Mouse (Mus musculus): ENCODE measurements around the gene Nxt2.
"Not testable (repeated sequence)": the region's sequence is repeated elsewhere in the genome, so short reads cannot be mapped to it uniquely, and the experiment has no call there.

Gene Nxt2

GRCm38 (mm10) chrX:142226542-142226941 lies at the start of gene Nxt2:
Nxt2 (plus strand) TSS chrX:142226770.
- DNase-seq (ENCODE audit: low spot score), result peak; percentile 21

GRCm38 (mm10) chrX:142176981-142177380 lies 49.6 kb upstream of the Nxt2 start:
- no peak for DNase-seq (ENCODE audit: low spot score)

GRCm38 (mm10) chrX:142182026-142182425 lies 44.5 kb upstream of the Nxt2 start:
- no peak for DNase-seq (ENCODE audit: low spot score)

- peak; percentile 9 for DNase-seq (ENCODE audit: low spot score)
Observed at GRCm38 (mm10) chrX:142189023-142189703, 37.4 kb upstream of the Nxt2 start.

GRCm38 (mm10) chrX:142190355-142190754 lies 36.2 kb upstream of the Nxt2 start:
- DNase-seq (ENCODE audit: low spot score), result no peak

- DNase-seq (ENCODE audit: low spot score), result no peak
Observed at GRCm38 (mm10) chrX:142194420-142194819, 32.1 kb upstream of the Nxt2 start.

GRCm38 (mm10) chrX:142195551-142195950 lies 31.0 kb upstream of the Nxt2 start:
- DNase-seq (ENCODE audit: low spot score), result no peak

GRCm38 (mm10) chrX:142196831-142197230 lies 29.7 kb upstream of the Nxt2 start, which contains the start of gene Gucy2f:
Gucy2f (minus strand) TSS chrX:142196931.
- DNase-seq (ENCODE audit: low spot score), result no peak

- no peak for DNase-seq (ENCODE audit: low spot score)
Observed at GRCm38 (mm10) chrX:142200295-142200694, 26.3 kb upstream of the Nxt2 start.

GRCm38 (mm10) chrX:142227398-142228054 lies 956 bp downstream of the Nxt2 start:
- DNase-seq (ENCODE audit: low spot score), result peak; percentile 10

- peak; percentile 63 for DNase-seq (ENCODE audit: low spot score)
Observed at GRCm38 (mm10) chrX:142228055-142228768, 1.6 kb downstream of the Nxt2 start.

GRCm38 (mm10) chrX:142228769-142229158 lies 2.2 kb downstream of the Nxt2 start:
- DNase-seq (ENCODE audit: low spot score), result no peak

GRCm38 (mm10) chrX:142236146-142236545 lies 9.6 kb downstream of the Nxt2 start:
- DNase-seq (ENCODE audit: low spot score), result not testable (repeated sequence)

- DNase-seq (ENCODE audit: low spot score), result no peak
Observed at GRCm38 (mm10) chrX:142237101-142237500, 10.5 kb downstream of the Nxt2 start.

- no peak for DNase-seq (ENCODE audit: low spot score)
Observed at GRCm38 (mm10) chrX:142245682-142246327, 19.2 kb downstream of the Nxt2 start.

GRCm38 (mm10) chrX:142250008-142250736 lies 23.6 kb downstream of the Nxt2 start:
- DNase-seq (ENCODE audit: low spot score), result no peak

GRCm38 (mm10) chrX:142276031-142276430 lies 49.5 kb downstream of the Nxt2 start:
- DNase-seq (ENCODE audit: low spot score), result no peak

GRCm38 (mm10) chrX:142276573-142276972 lies 50.0 kb downstream of the Nxt2 start:
- DNase-seq (ENCODE audit: low spot score), result no peak

- DNase-seq (ENCODE audit: low spot score), result no peak
Observed at GRCm38 (mm10) chrX:142285905-142286304, 59.3 kb downstream of the Nxt2 start.

Measured in testis, postnatal 14 days (tissue).